Mouse (Mus musculus) naive thymus-derived CD4-positive, alpha-beta T cell, adult 2 months (primary cell): ENCODE measurements around the gene Adcy1.

Experiments
- DNase-seq: peaks from one replicate; pipeline ENCODE4 v3.0.0-alpha.2; 2011; ENCODE audit warnings: low read depth

Adcy1 gene

DNA sequence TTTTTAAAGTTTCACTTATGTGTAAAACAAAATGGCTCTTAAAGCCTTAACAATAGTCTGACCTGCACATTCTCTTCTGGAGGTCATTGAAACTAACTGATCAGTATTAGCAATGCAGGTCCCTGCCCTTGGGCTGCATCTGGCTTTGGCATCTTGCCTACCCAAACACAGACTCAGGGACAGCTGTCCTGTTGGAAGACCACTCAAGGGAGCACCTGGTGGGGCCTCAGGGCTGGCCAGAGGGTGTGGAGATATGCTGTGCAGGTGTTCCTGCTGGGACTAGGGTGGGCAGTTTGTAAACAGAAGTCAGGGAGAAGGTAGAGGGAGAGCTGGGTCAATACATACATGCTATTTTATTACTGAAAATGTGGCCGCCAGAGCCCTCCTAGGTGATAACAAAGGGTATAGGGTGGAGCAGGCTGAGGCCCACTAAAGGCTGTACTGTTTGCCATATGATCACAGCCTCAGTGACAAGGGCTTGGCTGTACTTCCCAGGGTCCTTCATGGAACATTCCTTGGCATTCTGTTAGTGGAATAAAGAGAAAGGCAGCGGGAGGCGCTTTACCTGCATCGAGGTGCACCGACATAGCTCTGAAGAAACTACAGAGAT lies 73.1 kb downstream of the Adcy1 start:
- no peak for DNase-seq

DNA sequence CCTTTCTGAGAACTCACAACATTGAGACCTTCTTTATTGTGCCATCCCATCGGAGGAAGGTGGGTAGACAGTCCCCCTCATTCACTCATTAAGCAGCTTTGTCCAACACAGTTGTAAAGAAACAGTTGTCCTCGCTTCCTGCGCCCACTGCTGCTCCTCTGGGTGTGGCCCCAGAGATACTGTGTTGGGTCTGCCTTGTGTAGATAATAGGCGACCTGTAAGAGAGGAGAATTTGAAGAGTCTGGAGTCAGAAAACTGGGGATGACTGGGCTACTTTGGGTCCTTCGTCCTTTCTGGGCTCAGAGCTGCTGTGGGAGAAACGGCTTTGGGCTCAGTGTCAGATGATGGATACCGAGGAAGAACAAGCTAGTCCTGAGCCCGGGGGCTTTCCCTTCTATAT lies 75.1 kb downstream of the Adcy1 start:
- no peak for DNase-seq

DNA sequence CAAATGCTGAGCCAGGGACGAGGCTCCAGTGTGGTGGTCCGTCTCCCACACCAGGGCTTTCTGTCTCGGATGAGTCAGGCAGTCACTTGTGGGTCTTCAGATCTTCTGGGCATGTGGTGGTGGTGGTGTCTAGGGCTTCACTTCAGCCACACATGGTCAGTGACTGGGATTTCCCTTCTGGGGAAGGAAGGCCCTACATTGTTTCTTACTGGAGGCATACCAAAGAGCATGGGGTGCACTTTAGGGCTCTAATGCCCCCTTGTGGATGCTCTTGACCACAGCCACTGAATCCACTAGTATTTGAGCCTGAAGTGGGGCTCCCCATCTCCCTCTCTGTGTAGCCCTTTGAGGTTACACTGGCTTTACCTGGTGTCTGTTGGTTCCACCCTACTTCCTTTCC lies 77.2 kb downstream of the Adcy1 start:
- DNase-seq = peak; percentile 40

DNA sequence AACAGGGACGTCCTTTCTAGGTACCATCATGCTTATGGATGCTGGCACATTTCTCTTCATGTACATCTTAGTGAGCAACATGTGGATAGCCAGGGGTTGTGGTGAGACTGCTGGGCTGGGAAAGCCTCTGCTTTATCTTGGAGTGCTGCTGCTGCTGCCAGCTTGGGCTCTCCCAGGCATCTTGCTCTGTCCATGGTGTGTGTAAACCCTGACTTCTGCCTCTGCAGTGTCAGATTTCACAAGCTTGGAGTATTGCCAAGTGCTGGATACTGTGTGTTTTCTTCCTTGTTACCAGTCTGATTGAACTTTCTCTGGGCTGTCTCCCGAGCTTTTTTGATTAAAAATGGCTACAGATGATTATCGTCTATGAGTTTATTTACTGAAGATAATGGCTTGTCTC lies 79.4 kb downstream of the Adcy1 start:
- DNase-seq = no peak

DNA sequence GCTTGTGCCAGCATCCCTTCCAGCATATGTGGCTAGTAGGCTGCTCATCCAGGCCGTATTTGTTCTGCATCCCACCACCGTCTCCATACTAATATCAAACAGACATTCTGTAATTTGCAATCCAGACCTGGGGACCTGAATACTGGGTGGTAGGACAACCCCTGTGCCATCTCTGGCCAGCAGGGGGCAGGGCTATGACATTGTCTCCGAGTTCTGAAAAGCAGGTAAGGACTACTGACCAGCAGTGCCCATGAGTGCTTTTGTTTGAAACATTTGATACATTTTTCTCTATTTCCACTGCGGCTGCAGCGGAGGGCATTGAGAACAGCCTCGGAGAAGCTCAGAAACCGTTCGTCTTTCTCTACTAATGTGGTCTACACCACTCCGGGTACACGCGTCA lies 81.1 kb downstream of the Adcy1 start:
- DNase-seq = peak; percentile 36

DNA sequence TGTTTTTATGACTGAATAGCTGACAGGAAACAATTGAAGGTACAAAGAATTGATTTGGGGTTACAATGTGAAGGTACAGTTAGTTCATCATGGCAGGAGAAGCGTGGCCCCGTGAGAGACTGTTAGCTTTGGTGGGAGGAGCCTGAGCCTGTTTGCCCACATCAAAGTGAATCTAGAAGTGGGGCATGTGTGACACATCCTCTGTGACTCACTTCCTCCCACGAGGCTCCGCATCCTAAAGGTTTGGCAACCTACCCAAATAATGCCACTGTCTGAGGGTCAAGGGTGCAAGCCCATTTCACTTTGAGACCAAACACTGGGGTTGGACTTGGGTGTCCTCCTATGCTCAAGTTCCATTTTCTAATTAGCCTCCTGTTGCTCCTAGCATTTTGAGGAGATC lies 81.9 kb downstream of the Adcy1 start:
- DNase-seq = peak; percentile 79

DNA sequence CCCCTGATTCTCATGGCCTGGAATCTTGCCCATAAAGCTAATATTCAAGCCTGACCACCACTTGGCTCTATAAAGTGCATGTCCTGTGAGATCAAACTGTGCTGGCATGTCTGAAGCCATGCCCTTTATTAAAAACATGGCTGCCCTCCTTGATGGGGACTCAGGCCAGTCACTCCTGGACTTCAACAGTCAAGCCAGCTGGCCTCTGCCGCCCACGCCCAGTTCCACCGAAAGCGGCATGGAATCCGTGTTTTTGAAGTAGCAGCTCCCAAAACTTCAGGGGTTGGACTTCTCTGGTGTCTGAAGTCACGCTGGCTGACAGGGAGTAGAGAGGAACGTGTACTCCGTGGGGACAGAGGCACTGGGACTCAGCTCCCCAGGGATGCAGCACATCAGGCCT lies 84.2 kb downstream of the Adcy1 start:
- no peak for DNase-seq

DNA sequence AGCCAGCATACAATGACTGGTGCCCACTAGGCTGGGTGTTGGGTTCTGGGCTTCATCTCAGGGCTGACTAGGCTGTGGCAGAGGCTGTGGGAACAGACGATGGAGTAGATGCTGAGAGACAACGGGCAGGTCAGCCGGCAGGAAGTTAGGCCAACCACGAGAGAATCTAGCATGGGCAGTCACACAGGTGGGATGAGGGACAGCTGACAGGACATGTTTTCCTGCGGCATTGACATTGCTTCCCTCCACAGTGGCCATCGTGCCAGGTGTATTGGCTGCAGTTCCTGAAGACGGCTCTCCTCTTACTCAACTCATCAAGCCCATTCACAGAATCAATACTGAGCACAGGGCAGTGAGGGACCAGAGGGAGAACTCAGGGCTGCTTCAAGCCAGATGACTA lies 84.7 kb downstream of the Adcy1 start:
- no peak for DNase-seq

DNA sequence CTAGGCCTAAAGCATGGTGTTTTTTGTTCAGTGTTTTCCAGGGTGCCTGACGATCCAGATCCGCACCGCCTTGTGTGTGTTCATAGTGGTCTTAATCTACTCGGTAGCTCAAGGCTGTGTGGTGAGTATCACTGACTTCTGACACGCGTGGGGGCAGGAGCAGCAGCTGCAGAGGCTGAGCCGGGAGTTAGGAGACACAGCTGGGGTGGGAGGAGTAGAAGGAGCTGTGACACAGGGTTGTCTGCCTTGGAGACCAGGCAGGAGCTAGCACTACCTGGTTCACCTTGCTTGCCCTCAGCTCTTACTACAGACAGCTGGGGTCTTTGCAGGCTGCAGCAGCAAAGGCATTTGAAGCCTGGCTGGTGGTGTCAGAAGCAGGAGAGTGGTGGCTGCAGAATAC lies 86.2 kb downstream of the Adcy1 start:
- no peak for DNase-seq

DNA sequence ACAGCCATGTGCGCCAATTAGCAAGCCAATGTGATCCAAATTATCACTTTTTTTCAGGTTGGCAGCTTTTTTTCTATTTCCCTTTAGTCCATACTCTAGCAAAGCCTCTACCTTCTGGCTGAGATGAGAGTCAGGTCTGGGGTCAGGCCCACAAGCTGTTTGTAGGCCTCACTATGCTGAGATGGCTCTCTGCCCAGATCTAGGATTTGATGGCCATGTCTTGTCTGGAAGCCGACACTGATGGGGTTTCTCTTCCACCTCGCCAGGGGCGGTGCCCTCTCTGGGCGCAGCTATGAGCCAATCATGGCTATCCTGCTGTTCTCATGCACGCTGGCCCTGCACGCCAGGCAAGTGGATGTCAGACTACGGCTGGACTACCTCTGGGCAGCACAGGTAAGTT lies 87.2 kb downstream of the Adcy1 start:
- no peak for DNase-seq

DNA sequence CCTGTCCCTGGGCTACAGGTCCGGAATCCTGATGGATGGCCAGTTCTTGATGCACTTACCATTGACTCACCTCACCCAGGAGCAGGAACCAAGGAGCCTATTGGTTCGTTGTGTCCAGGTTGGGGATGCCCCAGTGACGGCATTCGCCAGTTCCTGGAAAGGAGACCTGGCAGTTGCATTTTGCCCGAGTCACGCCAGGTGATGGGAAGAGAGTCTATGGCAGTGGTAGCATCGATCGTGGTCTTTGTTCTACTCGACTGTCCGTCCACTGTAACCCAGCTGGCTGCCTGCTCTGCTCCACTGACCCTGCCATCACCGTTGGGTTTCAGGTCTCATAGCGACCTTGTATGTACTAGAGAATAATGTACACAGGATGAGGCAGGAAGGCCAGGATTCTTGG lies 89.1 kb downstream of the Adcy1 start:
- no peak for DNase-seq

DNA sequence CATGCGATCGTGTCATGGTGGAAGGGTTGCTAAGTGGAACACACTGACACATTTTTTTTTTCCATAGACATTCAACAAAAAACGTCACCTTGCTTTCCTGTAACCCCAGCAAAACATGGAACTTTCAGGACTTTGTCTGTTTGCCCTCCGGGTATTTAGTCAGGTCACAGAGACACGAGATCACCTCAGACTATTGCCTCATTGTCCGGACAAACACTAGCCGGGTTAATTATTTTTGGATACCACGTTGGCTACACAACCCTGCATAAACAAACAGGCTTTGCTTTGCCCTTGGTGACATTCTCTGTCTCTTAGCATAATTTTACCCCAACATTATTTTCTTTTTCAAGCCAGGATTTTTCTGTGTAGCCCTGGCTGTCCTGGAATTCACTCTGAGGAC lies 89.8 kb downstream of the Adcy1 start:
- no peak for DNase-seq

DNA sequence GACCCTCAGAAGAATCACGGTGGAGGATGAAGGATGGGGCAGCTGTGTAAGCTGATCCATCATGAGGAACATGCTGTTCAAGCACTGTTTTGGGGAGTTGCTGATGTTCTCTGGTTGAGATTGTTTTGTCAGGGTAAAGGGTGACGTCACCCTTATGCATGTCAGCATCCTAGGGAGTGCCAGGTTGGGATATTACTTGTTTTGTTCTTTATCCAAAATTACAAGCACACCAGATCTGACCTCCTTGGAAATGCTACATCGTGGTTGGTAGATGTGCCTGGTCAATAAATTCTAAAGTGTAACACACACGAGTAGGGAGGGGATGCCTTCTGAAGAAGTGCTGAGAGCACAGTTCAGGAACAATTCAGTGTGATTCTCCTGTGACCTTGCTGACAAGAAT lies 93.1 kb downstream of the Adcy1 start:
- DNase-seq = no peak

DNA sequence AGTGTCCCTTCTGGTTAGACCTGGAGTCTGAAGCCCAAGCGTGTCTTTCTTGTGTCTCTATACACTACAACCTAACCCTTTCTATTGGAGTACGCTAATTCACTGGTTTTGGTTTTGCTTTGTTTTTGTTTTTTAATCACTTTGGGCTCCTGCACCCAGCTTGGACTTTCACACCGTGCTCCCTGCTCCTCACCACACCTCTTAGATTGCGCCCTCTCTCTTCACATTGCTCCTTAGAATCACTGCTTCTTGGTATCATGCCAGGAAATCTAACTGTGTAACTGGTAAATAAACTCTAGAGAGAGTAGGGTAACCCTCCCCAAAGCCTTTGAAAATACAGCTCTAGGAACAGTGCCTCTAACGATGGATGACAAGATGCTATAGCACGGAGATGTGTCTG lies 94.9 kb downstream of the Adcy1 start:
- DNase-seq = no peak

DNA sequence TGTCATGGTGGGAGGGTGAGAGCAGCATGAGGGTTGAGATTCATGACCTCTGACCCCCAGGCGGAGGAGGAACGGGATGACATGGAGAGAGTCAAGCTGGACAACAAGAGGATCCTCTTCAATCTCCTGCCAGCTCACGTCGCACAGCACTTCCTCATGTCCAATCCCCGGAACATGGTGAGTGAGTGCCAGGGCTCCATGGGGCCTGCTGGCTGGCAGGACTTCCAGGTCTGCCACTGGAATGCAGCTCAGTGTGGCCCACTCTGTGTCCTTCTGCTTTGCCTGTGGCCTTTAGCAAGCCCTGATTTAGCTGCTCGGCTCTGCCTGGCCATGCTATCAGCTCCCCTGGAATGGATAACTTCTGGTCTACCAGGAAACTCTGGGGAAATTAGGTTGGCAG lies 96.9 kb downstream of the Adcy1 start:
- no peak for DNase-seq

DNA sequence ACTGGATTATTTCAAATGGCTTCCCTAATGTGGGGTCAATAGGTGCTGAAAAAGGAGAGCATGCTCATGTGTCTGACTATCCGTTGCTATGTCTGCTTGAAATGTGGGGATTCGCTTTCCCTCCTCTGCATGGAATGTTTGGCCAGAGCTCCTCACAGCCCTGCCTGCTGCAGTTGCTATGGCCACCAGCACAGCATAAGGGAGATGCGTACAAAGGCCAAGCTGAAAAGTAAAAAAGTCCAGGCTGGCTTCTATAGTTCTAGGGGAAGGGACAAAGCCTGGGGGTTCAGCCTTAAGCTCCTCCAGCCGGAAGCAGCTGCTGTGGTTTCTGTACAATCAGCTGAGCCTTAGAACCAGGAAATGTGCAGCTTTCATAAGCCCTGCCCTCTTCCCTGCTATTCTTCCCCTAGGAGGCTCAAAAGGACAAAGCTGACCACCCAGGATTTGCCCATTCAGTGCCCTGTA lies 97.4 kb downstream of the Adcy1 start:
- DNase-seq = peak; percentile 10

DNA sequence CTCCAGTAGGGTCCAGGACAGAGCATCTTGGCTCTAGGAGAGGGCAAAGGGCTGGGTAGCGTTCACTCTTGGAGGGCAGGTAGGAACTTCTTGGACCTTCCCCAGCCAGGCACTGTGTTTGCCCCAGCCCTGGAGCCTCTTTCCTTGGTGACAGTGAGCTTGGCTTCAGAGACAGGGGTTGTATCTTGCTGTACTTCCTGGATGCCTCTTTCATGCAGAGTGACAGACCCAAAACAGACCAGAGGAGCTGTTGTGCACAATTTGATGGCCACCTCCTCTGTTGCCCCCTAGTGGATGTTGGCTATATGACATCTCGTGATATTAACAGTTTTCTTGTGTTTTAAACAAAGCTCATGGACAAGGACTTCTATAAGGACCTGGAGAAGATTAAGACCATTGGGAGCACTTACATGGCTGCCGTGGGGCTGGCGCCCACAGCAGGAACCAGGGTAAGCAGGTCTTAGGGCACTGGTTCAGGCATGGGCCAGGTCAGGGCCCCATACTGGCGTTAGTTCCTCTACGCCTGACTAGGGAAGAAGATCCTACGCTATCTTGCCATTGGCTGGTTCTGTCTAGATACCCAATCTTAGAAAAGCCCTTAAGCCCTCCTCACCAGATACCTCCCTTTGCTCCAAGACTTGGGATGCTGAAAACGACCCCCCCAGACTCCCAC lies 98.3 kb downstream of the Adcy1 start:
- DNase-seq = peak; percentile 72

DNA sequence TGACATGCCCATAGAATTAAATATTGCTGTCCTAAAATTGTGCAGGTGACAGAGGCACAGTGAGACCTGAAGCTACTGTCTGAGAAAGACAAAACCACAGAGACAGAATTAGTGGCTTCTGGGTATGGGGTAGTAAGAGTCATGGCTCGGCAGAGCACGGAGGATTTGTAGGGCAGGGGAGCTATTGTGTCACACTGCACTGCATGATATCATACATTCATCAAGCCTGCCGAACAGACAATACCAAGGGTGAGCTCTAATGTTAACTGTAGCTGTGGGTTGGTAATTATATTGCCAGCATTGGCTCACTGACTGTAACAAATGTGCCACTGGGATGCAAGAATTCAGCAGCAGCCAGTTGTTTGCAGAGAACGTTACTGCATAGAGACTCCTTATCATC lies 101.1 kb downstream of the Adcy1 start:
- DNase-seq = no peak

DNA sequence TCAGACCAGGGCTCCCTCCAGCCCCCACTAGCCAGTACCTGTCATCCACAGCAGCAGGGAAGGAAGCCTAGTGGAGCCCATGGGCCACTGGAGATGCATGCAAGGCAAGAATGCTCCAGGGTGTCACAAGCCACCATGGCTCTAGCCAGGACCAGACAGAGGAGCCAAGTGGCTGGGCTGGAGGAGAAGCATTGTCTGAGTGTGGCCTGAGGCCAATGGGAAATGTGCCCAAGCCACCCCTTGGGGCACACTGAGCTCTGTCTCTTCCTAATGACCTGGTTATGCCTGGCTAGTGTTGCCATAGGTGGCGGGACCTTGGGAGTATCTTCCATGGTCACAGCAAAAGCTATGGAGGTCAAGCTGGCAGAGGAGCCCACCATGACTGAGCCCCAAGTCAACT lies 106.4 kb downstream of the Adcy1 start:
- no peak for DNase-seq

DNA sequence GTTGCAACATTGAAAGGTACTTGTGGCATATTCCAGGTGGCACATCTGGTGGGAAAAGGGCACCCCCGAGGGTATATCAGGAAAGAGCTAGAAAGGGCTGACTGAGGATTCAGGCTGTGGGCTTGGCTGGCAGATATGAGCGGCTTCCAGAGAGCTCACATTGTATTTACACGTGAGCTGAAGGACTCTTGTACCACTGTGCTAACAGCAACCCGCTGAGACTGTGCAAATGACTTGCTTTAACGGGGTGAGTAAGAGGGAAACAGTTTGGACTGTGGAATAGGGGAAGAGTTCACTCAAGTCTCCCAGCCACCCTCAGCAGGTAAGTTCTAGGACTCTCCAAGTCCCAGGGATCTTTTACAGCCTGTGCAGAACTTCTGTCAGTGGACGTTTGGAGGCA lies 110.4 kb downstream of the Adcy1 start:
- no peak for DNase-seq

DNA sequence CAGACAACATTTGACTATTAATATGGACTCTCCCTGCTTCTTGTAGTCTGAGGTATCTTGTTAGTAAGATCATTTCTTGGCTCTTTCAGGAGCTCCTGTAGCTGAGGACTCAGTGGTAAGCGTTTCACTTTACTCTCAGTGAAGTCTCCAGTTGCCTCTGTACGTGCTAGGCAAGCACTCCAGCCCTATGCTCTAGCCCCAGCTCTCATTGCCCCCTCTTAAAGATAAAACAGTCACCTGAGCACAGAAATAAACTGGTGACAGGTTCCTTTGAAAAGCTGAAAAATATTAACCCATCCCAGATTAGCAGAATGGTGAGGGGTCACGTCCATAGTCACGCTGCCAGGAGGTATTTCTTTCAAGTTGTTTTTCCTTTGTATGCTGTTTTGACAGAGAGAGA lies 115.4 kb downstream of the Adcy1 start:
- no peak for DNase-seq

DNA sequence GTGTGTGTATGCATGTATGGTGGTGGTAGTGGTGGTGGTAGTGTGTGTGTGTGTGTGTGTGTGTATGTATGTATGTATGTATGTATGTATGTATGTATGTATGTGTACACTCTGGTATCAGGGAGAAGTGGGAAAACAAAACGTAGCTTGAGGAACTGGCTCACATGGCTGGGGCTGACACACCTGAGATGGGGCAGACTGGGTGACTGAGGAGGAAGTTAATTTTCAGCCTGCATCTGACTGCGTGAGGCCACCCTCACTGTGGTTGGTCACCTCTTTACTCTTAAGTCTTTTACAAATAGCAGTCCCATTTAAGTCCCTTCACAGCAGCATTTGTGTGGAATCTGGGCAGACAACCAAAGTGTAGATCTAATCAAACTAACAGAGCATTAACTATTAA lies 116.0 kb downstream of the Adcy1 start:
- DNase-seq = no peak

DNA sequence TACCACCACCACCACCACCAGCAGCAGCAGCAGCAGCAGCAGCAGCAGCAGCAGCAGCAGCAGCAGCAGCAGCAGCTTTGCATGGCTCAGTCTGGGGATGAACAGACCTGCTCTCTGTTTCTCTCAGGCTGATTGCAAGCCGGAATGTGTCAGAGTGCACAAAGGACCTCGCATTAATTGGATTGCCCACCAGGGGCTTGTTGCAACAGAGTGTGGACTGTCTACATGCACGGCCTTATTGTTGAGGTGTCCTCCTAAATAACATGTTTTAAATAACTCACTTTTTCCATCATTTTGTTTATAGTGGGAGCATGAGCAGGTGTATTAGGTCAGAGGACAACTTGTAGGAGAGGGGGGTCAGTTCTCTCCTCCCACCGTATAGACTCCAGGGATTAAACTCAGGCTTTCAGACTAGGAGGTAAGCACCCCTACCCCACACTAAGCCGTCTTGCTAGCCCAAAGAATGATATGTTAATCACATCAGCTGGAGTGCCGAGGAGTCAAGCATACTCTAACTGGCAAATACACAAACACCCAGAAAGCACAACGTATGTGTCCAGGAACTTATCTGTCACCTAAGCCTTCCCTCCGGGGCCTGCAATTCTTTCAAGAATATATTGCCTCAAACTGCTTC lies 119.2 kb downstream of the Adcy1 start:
- no peak for DNase-seq

DNA sequence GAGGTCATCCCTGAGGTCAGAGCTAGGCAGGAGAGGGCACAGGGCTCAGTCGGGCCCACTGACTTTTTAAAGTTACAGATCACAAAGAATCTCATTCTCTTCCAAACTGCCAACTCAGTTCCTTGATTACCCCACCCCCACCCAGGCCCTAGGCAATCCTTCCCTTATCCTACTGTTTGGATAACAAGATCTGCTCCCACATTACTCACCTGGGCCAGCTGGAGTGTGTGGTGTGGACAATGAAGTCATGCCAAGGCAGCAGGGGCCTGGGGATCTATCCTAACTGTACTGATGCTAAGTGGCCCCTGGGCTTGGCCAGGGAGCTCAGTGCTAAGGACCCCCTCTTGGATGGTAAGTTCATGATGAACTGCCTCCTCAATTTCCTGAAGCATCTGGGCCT lies 121.1 kb downstream of the Adcy1 start:
- no peak for DNase-seq
